Mouse (Mus musculus) liver, postnatal 0 days (tissue): Measurements from ENCODE around the gene Myh9. TPM values are rescaled to one million over a fixed set of nuclear protein-coding genes. Genes with fewer than 3 reads are reported as not detected.
"Not testable (repeated sequence)": the region's sequence is repeated elsewhere in the genome, so short reads cannot be mapped to it uniquely, and the experiment has no call there.

Experiments used
- ATAC-seq: fragments of 200-750 bp; cut with Nextera tagmentation; 2 replicates; pipeline ENCODE4 v1.8.0; 2017; ENCODE audit warnings: mild to moderate bottlenecking, moderate library complexity
- DNase-seq: peaks from one replicate; pipeline ENCODE4 v3.0.0-alpha.2; 2016
- H3K27ac ChIP-seq: fragments of 300-500 bp; sonication (generic); 2 replicates; pipeline ENCODE4 v1.5.1; 2014; ENCODE audit warnings: antibody characterized with exemption, moderate library complexity, mild to moderate bottlenecking, low read depth
- H3K27me3 ChIP-seq: fragments of 300-500 bp; sonication (generic); 2 replicates; pipeline ENCODE4 v1.6.1; 2014; ENCODE audit warnings: low read length, control low read depth, mixed read lengths; ENCODE audit not compliant: insufficient read depth
- H3K36me3 ChIP-seq: fragments of 300-500 bp; sonication (generic); replicated peaks from 2 replicates; pipeline ENCODE4 v1.6.1; 2014; ENCODE audit warnings: mild to moderate bottlenecking, control low read depth, low read length, moderate library complexity, mixed read lengths; ENCODE audit not compliant: insufficient read depth
- H3K4me1 ChIP-seq: fragments of 300-500 bp; sonication (generic); 2 replicates; pipeline ENCODE4 v1.6.1; 2014; ENCODE audit warnings: antibody characterized with exemption, mild to moderate bottlenecking, control low read depth; ENCODE audit not compliant: insufficient read depth
- H3K4me2 ChIP-seq: fragments of 300-500 bp; sonication (generic); 2 replicates; pipeline ENCODE4 v1.6.1; 2014; ENCODE audit warnings: low read depth, mild to moderate bottlenecking, low read length, moderate library complexity, mixed read lengths
- H3K4me3 ChIP-seq: fragments of 300-500 bp; sonication (generic); 2 replicates; pipeline ENCODE4 v1.5.1; 2014; ENCODE audit warnings: low read depth, low read length
- H3K9ac ChIP-seq: fragments of 300-500 bp; sonication (generic); replicated peaks from 2 replicates; pipeline ENCODE4 v1.6.1; 2014; ENCODE audit warnings: mild to moderate bottlenecking, moderate library complexity
- H3K9me3 ChIP-seq: fragments of 300-500 bp; sonication (generic); 2 replicates; pipeline ENCODE4 v1.6.1; 2016; ENCODE audit warnings: mild to moderate bottlenecking, control low read depth, low read length, mixed read lengths
- CTCF ChIP-seq: sonication (generic); IDR thresholded peaks from 2 replicates; pipeline ENCODE4 v1.5.1; 2016; ENCODE audit warnings: antibody characterized with exemption, low read depth
- EP300 ChIP-seq: IDR thresholded peaks from 2 replicates; pipeline ENCODE4 v1.6.1; 2016; ENCODE audit warnings: antibody characterized with exemption, low read depth, mild to moderate bottlenecking
- WGBS: fragments of 180-500 bp; shearing (Covaris S2); extraction: QIAGEN DNeasy Blood & Tissue Kit; methylation state at CpG from one replicate; pipeline ENCODE4 v1.1.7; 2014; ENCODE audit not compliant: insufficient replicate concordance; 5-methylcytosine and 5-hydroxymethylcytosine counted together
- polyA plus RNA-seq: library from polyadenylated mRNA; unstranded; fragments of >200 nt; fragmentation: Nextera tagmentation; extraction: Ambion mirVana; gene quantifications from 2 replicates; pipeline ENCODE4 v1.2.1, GENCODE M21; 2015

The Myh9 gene
- polyA plus RNA-seq, 1 experiment from 2014 or later, result 22.4 TPM

DNA sequence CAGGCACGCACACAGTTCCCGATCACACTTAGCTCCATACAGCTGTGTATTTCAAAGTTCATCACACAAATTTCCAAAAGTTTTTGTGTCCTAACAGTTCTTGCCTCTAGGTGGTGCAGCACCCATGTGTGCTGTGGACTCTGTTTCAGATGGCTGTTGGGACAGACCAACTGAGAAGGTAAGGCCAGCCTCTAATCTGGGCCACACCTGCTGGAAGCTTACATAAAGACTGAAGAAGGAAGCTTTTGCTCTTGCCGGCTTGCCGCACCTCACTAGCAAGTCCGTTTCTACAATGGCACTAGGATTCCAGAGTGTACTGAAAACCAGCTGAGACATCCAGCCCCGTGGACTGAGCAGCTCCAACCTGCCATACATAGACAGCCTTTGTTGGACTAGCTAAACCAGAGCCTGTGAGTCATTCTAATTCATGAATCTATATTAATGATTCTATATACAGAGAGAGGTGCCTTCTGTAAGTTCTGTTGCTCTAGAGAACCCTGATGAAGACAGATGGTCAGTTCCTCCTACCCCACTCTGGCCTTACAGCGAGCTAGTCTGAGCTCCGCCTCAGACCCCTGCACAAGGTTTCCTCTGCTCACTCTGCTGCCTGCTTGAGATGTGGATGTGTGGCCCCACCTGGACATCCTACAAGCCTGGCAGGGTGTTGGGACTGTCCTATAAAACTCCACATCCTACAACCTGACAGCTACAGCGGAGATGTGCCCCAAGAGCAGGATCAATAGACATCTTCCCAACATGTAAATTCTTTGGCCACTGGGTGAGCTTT is 101.3 kb downstream of the Myh9 start:
- DNase-seq, result no peak
- ATAC-seq, result peak; percentile 68
- Histone ChIP-seq H3K27ac (no peak overlapping the region), H3K9ac (no peak overlapping the region), H3K4me2 (no peak overlapping the region), H3K36me3 (no peaks in the 10 kb centered on the region), H3K4me1 (peaks cover 2% of the 10 kb centered on the region; the same call in 1 of the 2 replicates), H3K4me3 (no peak overlapping the region), H3K27me3 (no peaks in the 10 kb centered on the region), H3K9me3 (no peaks in the 10 kb centered on the region)
- WGBS, result 72% methylated on average over 9 of the region's 9 CpGs
- no peak for TF ChIP-seq EP300
- peak; percentile 69 for TF ChIP-seq CTCF

DNA sequence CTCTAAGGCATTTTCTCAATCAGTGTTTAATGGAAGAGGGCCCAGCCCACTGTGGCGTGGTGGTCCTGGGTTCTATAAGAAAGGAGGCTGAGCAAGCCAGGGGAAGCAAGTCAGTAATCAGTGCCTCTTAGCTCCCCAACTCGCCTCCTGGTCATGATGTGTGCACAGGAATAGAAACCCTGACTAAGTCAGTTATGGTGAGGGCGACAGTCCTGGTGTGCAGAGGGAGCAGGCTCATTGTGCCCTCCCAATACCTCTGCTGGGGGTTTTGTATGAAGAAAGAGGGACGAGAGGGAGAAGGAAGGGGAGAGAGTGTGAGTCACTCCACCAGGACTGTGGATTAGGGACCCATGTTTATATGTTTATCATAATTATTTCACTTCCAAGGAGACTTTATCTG is 108.1 kb downstream of the Myh9 start:
- H3K9me3 ChIP-seq, H3K9ac ChIP-seq, DNase-seq, ATAC-seq, H3K4me2 ChIP-seq, H3K4me3 ChIP-seq, H3K27ac ChIP-seq, H3K4me1 ChIP-seq, H3K27me3 ChIP-seq, H3K36me3 ChIP-seq: not testable (repeated sequence)
- whole genome bisulfite sequencing, result 50% methylated on average over 4 of the region's 4 CpGs

DNA sequence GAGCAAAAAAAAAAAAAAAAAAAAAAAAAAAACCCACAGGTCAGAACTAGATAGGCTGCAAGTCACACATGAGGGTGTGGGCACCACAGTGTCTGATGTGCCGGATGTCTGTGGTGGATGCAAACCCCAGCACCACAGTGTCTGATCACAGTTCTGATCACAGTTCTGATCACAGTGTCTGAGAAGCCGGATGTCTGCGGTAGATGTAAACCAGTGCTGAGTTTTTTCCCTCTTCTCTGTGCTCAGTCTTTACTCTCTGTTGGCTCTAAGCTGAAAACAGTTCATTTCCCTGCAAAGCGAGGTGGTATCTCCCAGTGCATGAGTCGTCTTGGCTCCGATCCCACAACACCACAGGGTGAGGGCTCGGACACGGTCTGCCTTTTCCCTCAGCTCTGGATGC is 108.6 kb downstream of the Myh9 start:
- not testable (repeated sequence) for H3K4me3 ChIP-seq, H3K36me3 ChIP-seq, H3K27ac ChIP-seq, H3K9me3 ChIP-seq, H3K27me3 ChIP-seq, H3K4me2 ChIP-seq, H3K9ac ChIP-seq, ATAC-seq, DNase-seq, H3K4me1 ChIP-seq
- WGBS, result 51% methylated on average over 8 of the region's 8 CpGs

DNA sequence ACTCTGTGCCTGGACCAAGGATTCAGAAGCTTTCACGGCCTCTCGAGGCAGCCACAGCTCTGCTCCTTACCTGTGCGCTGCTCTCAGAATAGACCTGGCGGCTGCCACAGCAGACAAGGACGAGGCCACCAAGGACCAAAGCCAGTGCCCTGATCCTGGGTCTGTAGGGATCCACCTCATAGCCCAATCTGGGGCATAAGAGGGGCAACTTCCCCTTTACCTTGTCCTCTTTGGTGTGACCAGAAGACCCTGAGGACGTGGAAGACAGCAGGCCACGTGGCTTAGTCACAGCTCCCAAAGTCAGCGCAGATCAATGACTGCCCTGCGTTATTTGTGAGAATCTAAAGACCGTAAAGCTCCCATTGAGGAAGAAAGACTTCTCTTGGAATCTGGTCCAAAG is 109.1 kb downstream of the Myh9 start:
- not testable (repeated sequence) for H3K4me3 ChIP-seq, DNase-seq, H3K36me3 ChIP-seq, H3K4me1 ChIP-seq, H3K4me2 ChIP-seq, H3K27me3 ChIP-seq, H3K9me3 ChIP-seq, H3K9ac ChIP-seq, H3K27ac ChIP-seq, ATAC-seq
- 69% methylated on average over 10 of the region's 10 CpGs for WGBS

DNA sequence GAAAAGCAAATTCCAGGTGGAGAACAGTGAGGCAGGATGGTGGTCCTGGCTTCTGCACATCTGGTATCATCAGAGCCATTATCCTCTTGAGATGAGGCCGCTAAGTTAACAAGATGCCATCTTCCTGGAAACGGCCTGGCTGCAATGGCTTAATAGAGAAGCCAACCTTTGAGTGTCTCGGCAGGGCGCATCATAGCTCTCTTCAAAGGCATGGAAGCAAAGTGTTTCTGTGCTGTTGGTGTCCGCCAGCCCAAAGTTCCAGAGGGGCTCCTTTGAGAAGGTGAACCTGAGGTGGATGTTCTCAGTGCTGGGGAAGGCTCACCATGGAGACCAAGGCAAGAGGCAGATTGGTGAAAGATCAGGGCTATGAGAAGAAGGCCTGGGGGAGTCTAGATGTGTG is 110.4 kb downstream of the Myh9 start:
- no peaks in the 10 kb centered on the region for H3K27me3 ChIP-seq
- DNase-seq (no peak), ATAC-seq (no peak)
- TF ChIP-seq EP300 (no peak), CTCF (no peak)
- no peak overlapping the region for H3K4me3 ChIP-seq
- no peaks in the 10 kb centered on the region for H3K4me1 ChIP-seq
- no peak overlapping the region for H3K9ac ChIP-seq
- H3K36me3 ChIP-seq, result no peaks in the 10 kb centered on the region
- H3K27ac ChIP-seq, result no peak overlapping the region
- WGBS, result 79% methylated on average over 5 of the region's 5 CpGs
- no peaks in the 10 kb centered on the region for H3K9me3 ChIP-seq
- H3K4me2 ChIP-seq, result no peak overlapping the region

DNA sequence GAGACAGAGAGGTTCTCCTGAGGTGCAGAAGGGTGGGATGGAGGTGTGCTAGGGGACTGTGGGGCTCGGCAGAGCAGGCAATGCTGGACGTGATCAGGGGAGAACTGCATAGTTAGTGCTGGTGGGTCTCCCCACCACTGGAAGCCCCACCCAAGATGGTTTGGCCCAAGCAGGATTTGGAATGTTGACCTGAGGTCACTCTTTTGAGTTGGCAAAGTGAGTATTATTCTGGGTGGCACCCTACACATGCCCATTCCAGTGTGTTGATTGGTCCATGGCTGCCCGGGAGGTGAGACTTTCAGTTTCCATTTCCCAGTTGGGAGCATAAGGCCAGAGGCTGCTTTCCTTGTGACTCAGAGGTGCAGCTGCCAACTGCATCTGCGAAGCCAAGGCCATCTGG is 113.2 kb downstream of the Myh9 start, which contains the start of gene Apol9b:
TSS of gene Apol9b (plus strand) at position 301 of the 400 bp plus-strand sequence.
- not testable (repeated sequence) for H3K4me3 ChIP-seq, H3K9me3 ChIP-seq, H3K27me3 ChIP-seq, DNase-seq, H3K4me1 ChIP-seq, H3K27ac ChIP-seq, H3K9ac ChIP-seq, H3K36me3 ChIP-seq, H3K4me2 ChIP-seq
- WGBS, result 67% methylated on average over 1 of the region's 4 CpGs
- peak; percentile 36; the same call in 1 of the 2 replicates for ATAC-seq

DNA sequence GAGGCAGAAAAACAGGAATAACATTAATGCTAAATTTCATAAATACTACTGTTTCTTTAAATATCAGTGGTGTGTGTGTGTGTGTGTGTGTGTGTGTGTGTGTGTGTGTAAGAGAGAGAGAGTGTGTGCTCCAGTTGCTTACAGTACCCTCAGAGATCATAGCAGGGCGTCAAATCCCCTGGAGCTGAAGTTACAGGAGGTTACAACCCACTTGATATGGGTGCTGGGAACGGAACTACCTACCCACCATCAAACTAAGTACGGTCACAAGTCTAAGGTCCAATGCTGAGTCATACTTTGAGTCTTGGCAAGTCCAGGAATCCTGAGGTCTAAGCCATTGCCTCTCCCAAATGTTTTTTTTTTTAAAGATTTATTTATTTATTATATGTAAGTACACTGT is 114.2 kb downstream of the Myh9 start:
- not testable (repeated sequence) for H3K27me3 ChIP-seq, DNase-seq, H3K4me1 ChIP-seq, H3K4me3 ChIP-seq, H3K27ac ChIP-seq, H3K4me2 ChIP-seq, H3K9me3 ChIP-seq, H3K9ac ChIP-seq, H3K36me3 ChIP-seq, ATAC-seq
- 79% methylated on average over 3 of the region's 3 CpGs for WGBS
